Mouse (Mus musculus): Measurements from ENCODE around the gene Ntn1. TPM values are rescaled to one million over a fixed set of nuclear protein-coding genes. Genes with fewer than 3 reads are reported as not detected.

Ntn1 gene
- polyA plus RNA-seq, 1 experiment from 2014 or later, result 13.6 TPM

- Histone ChIP-seq H3K36me3 (ENCODE audit: insufficient read depth, low read length) (no peaks in the 10 kb centered on the region), H3K27ac (ENCODE audit: low read length) (peak overlapping the region; percentile 71), H3K4me3 (ENCODE audit: low read length) (no peak overlapping the region), H3K9ac (replicated peaks; ENCODE audit: low read length) (no peak overlapping the region; the same call in 1 of the 2 replicates), H3K27me3 (ENCODE audit: insufficient read depth, low read length) (no peaks in the 10 kb centered on the region), H3K4me2 (replicated peaks; ENCODE audit: low read depth, low read length) (no peak overlapping the region), H3K9me3 (ENCODE audit: low read length) (no peaks in the 10 kb centered on the region), H3K4me1 (ENCODE audit: insufficient read depth, low read length) (peaks cover 25% of the 10 kb centered on the region)
- 29% methylated on average over 10 of the region's 10 CpGs for WGBS
- peak; percentile 97 for ATAC-seq (ENCODE audit: low FRiP score, low TSS enrichment)
Measured at GRCm38 (mm10) chr11:68373105-68373504, 27.5 kb downstream of the Ntn1 start.

- H3K36me3 ChIP-seq (ENCODE audit: insufficient read depth, low read length), result no peaks in the 10 kb centered on the region
- no peak for ATAC-seq (ENCODE audit: low FRiP score, low TSS enrichment)
- no peaks in the 10 kb centered on the region for H3K27me3 ChIP-seq (ENCODE audit: insufficient read depth, low read length)
- 58% methylated on average over 11 of the region's 11 CpGs for WGBS
- H3K9ac ChIP-seq (replicated peaks; ENCODE audit: low read length), result no peak overlapping the region
- H3K9me3 ChIP-seq (ENCODE audit: low read length), result no peaks in the 10 kb centered on the region
- H3K4me3 ChIP-seq (ENCODE audit: low read length), result no peak overlapping the region
- H3K4me2 ChIP-seq (replicated peaks; ENCODE audit: low read depth, low read length), result no peak overlapping the region
- H3K4me1 ChIP-seq (ENCODE audit: insufficient read depth, low read length), result peaks cover 25% of the 10 kb centered on the region
- H3K27ac ChIP-seq (ENCODE audit: low read length), result peak overlapping the region; percentile 50
Measured at GRCm38 (mm10) chr11:68371609-68372008, 29.0 kb downstream of the Ntn1 start.

- H3K4me1 ChIP-seq (ENCODE audit: insufficient read depth, low read length), result no peaks in the 10 kb centered on the region
- 81% methylated on average over 8 of the region's 8 CpGs for WGBS
Measured at GRCm38 (mm10) chr11:68356901-68357300, 43.7 kb downstream of the Ntn1 start.

GRCm38 (mm10) chr11:68355561-68355960 is 45.1 kb downstream of the Ntn1 start:
- Histone ChIP-seq H3K36me3 (ENCODE audit: insufficient read depth, low read length) (no peaks in the 10 kb centered on the region), H3K27me3 (ENCODE audit: insufficient read depth, low read length) (no peaks in the 10 kb centered on the region), H3K4me1 (ENCODE audit: insufficient read depth, low read length) (no peaks in the 10 kb centered on the region), H3K4me2 (replicated peaks; ENCODE audit: low read depth, low read length) (no peak overlapping the region), H3K9ac (replicated peaks; ENCODE audit: low read length) (no peak overlapping the region), H3K4me3 (ENCODE audit: low read length) (no peak overlapping the region), H3K9me3 (ENCODE audit: low read length) (no peaks in the 10 kb centered on the region), H3K27ac (ENCODE audit: low read length) (no peak overlapping the region)
- 79% methylated on average over 8 of the region's 8 CpGs for WGBS
- no peak for ATAC-seq (ENCODE audit: low FRiP score, low TSS enrichment)

More at GRCm38 (mm10) chr11:68356901-68357300, 43.7 kb downstream of the Ntn1 start:
- Histone ChIP-seq H3K4me2 (replicated peaks; ENCODE audit: low read depth, low read length) (no peak overlapping the region), H3K27me3 (ENCODE audit: insufficient read depth, low read length) (no peaks in the 10 kb centered on the region), H3K27ac (ENCODE audit: low read length) (no peak overlapping the region), H3K9ac (replicated peaks; ENCODE audit: low read length) (no peak overlapping the region), H3K36me3 (ENCODE audit: insufficient read depth, low read length) (no peaks in the 10 kb centered on the region), H3K9me3 (ENCODE audit: low read length) (no peaks in the 10 kb centered on the region), H3K4me3 (ENCODE audit: low read length) (no peak overlapping the region)
- no peak for ATAC-seq (ENCODE audit: low FRiP score, low TSS enrichment)

- Histone ChIP-seq H3K4me3 (ENCODE audit: low read length) (no peak overlapping the region), H3K9me3 (ENCODE audit: low read length) (peaks cover 1% of the 10 kb centered on the region; the same call in 1 of the 2 replicates), H3K4me1 (ENCODE audit: insufficient read depth, low read length) (no peaks in the 10 kb centered on the region), H3K36me3 (ENCODE audit: insufficient read depth, low read length) (no peaks in the 10 kb centered on the region), H3K9ac (replicated peaks; ENCODE audit: low read length) (no peak overlapping the region), H3K27me3 (ENCODE audit: insufficient read depth, low read length) (no peaks in the 10 kb centered on the region), H3K27ac (ENCODE audit: low read length) (no peak overlapping the region), H3K4me2 (replicated peaks; ENCODE audit: low read depth, low read length) (no peak overlapping the region)
- no peak for ATAC-seq (ENCODE audit: low FRiP score, low TSS enrichment)
- 75% methylated on average over 3 of the region's 3 CpGs for WGBS
Measured at GRCm38 (mm10) chr11:68354848-68355247, 45.8 kb downstream of the Ntn1 start.

- peaks cover 7% of the 10 kb centered on the region; the same call in 1 of the 2 replicates for H3K9me3 ChIP-seq (ENCODE audit: low read length)
- no peak overlapping the region for H3K9ac ChIP-seq (replicated peaks; ENCODE audit: low read length)
- H3K27ac ChIP-seq (ENCODE audit: low read length), result no peak overlapping the region
- no peak overlapping the region for H3K4me3 ChIP-seq (ENCODE audit: low read length)
- H3K4me2 ChIP-seq (replicated peaks; ENCODE audit: low read depth, low read length), result no peak overlapping the region
- ATAC-seq (ENCODE audit: low FRiP score, low TSS enrichment), result no peak
- no peaks in the 10 kb centered on the region for H3K27me3 ChIP-seq (ENCODE audit: insufficient read depth, low read length)
- no peaks in the 10 kb centered on the region for H3K36me3 ChIP-seq (ENCODE audit: insufficient read depth, low read length)
- 66% methylated on average over 6 of the region's 6 CpGs for WGBS
- H3K4me1 ChIP-seq (ENCODE audit: insufficient read depth, low read length), result no peaks in the 10 kb centered on the region
Measured at GRCm38 (mm10) chr11:68352236-68352635, 48.4 kb downstream of the Ntn1 start.

GRCm38 (mm10) chr11:68348851-68349250 is 51.8 kb downstream of the Ntn1 start:
- no peak overlapping the region for H3K27ac ChIP-seq (ENCODE audit: low read length)
- no peak overlapping the region for H3K9ac ChIP-seq (replicated peaks; ENCODE audit: low read length)
- no peak overlapping the region for H3K4me3 ChIP-seq (ENCODE audit: low read length)
- H3K4me1 ChIP-seq (ENCODE audit: insufficient read depth, low read length), result peaks cover 3% of the 10 kb centered on the region; the same call in 1 of the 2 replicates
- no peaks in the 10 kb centered on the region for H3K36me3 ChIP-seq (ENCODE audit: insufficient read depth, low read length)
- 81% methylated on average over 12 of the region's 12 CpGs for WGBS
- no peaks in the 10 kb centered on the region for H3K27me3 ChIP-seq (ENCODE audit: insufficient read depth, low read length)
- peaks cover 7% of the 10 kb centered on the region; the same call in 1 of the 2 replicates for H3K9me3 ChIP-seq (ENCODE audit: low read length)
- no peak overlapping the region for H3K4me2 ChIP-seq (replicated peaks; ENCODE audit: low read depth, low read length)
- ATAC-seq (ENCODE audit: low FRiP score, low TSS enrichment), result no peak

GRCm38 (mm10) chr11:68348083-68348482 is 52.5 kb downstream of the Ntn1 start:
- ATAC-seq (ENCODE audit: low FRiP score, low TSS enrichment), result no peak
- H3K27me3 ChIP-seq (ENCODE audit: insufficient read depth, low read length), result no peaks in the 10 kb centered on the region
- no peaks in the 10 kb centered on the region for H3K36me3 ChIP-seq (ENCODE audit: insufficient read depth, low read length)
- H3K27ac ChIP-seq (ENCODE audit: low read length), result no peak overlapping the region
- no peak overlapping the region for H3K4me3 ChIP-seq (ENCODE audit: low read length)
- H3K9ac ChIP-seq (replicated peaks; ENCODE audit: low read length), result no peak overlapping the region
- peaks cover 3% of the 10 kb centered on the region; the same call in 1 of the 2 replicates for H3K4me1 ChIP-seq (ENCODE audit: insufficient read depth, low read length)
- no peak overlapping the region for H3K4me2 ChIP-seq (replicated peaks; ENCODE audit: low read depth, low read length)
- WGBS, result 43% methylated on average over 6 of the region's 6 CpGs
- H3K9me3 ChIP-seq (ENCODE audit: low read length), result peaks cover 7% of the 10 kb centered on the region; the same call in 1 of the 2 replicates

- no peaks in the 10 kb centered on the region for H3K36me3 ChIP-seq (ENCODE audit: insufficient read depth, low read length)
- no peak overlapping the region for H3K9ac ChIP-seq (replicated peaks; ENCODE audit: low read length)
- H3K27ac ChIP-seq (ENCODE audit: low read length), result no peak overlapping the region
- H3K27me3 ChIP-seq (ENCODE audit: insufficient read depth, low read length), result no peaks in the 10 kb centered on the region
- no peak overlapping the region for H3K4me3 ChIP-seq (ENCODE audit: low read length)
- H3K4me2 ChIP-seq (replicated peaks; ENCODE audit: low read depth, low read length), result no peak overlapping the region
- H3K9me3 ChIP-seq (ENCODE audit: low read length), result peaks cover 7% of the 10 kb centered on the region; the same call in 1 of the 2 replicates
- H3K4me1 ChIP-seq (ENCODE audit: insufficient read depth, low read length), result peaks cover 3% of the 10 kb centered on the region; the same call in 1 of the 2 replicates
- WGBS, result 83% methylated on average over 5 of the region's 5 CpGs
- ATAC-seq (ENCODE audit: low FRiP score, low TSS enrichment), result no peak
Measured at GRCm38 (mm10) chr11:68347508-68347907, 53.1 kb downstream of the Ntn1 start.

GRCm38 (mm10) chr11:68346099-68346498 is 54.5 kb downstream of the Ntn1 start:
- Histone ChIP-seq H3K27ac (ENCODE audit: low read length) (no peak overlapping the region), H3K27me3 (ENCODE audit: insufficient read depth, low read length) (no peaks in the 10 kb centered on the region), H3K4me2 (replicated peaks; ENCODE audit: low read depth, low read length) (no peak overlapping the region), H3K36me3 (ENCODE audit: insufficient read depth, low read length) (no peaks in the 10 kb centered on the region), H3K4me1 (ENCODE audit: insufficient read depth, low read length) (peaks cover 3% of the 10 kb centered on the region; the same call in 1 of the 2 replicates), H3K4me3 (ENCODE audit: low read length) (no peak overlapping the region), H3K9ac (replicated peaks; ENCODE audit: low read length) (no peak overlapping the region), H3K9me3 (ENCODE audit: low read length) (peaks cover 7% of the 10 kb centered on the region; the same call in 1 of the 2 replicates)
- 88% methylated on average over 5 of the region's 5 CpGs for WGBS
- ATAC-seq (ENCODE audit: low FRiP score, low TSS enrichment), result no peak

Measured in kidney, embryonic 16.5 days (tissue).